Mouse (Mus musculus): ENCODE measurements around the gene Memo1. TPM values are rescaled to one million over a fixed set of nuclear protein-coding genes. Genes with fewer than 3 reads are reported as not detected.

Memo1 gene
- polyA plus RNA-seq, 1 experiment from 2014 or later = 88.7 TPM

DNA sequence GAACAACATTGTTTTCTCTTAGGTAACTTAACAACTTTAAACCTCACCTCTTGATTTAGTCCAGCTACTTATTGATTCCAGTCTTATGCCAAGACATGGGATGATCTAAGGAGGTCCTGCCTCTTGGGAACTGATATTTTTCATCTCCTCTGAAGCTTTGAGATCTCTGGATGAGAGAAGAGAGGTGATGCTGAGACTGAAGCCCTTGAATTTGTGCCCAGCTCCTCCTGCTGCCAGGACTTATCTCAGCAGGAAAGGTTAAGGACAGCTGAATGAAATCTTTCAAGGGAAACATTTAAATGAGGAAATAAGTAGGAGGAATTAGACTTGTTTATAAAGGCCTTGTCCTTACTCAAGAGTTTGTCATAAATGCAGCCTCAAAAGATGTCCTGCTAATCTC, 121.6 kb downstream of the Memo1 start:
- Histone ChIP-seq H3K36me3 (replicated peaks; ENCODE audit: control insufficient read depth, insufficient read depth, low read depth, low read length) (no peaks in the 10 kb centered on the region), H3K4me3 (ENCODE audit: low read depth, low read length) (no peak overlapping the region), H3K27me3 (ENCODE audit: control insufficient read depth, insufficient read depth, low read length) (no peaks in the 10 kb centered on the region), H3K4me1 (ENCODE audit: control insufficient read depth, insufficient read depth, low read length) (no peaks in the 10 kb centered on the region), H3K9me3 (replicated peaks; ENCODE audit: control insufficient read depth, low read length) (no peaks in the 10 kb centered on the region), H3K27ac (replicated peaks; ENCODE audit: low read depth, low read length) (no peak overlapping the region), H3K9ac (replicated peaks; ENCODE audit: low read length) (no peak overlapping the region), H3K4me2 (ENCODE audit: low read depth, low read length) (no peak overlapping the region)
- ATAC-seq (replicated peaks; ENCODE audit: insufficient number of reproducible peaks, low FRiP score, low TSS enrichment, low read depth) = no peak
- DNase-seq (ENCODE audit: low spot score) = no peak

- no peak for DNase-seq (ENCODE audit: low spot score)
- H3K27me3 ChIP-seq (ENCODE audit: control insufficient read depth, insufficient read depth, low read length) = no peaks in the 10 kb centered on the region
- no peaks in the 10 kb centered on the region for H3K36me3 ChIP-seq (replicated peaks; ENCODE audit: control insufficient read depth, insufficient read depth, low read depth, low read length)
- H3K27ac ChIP-seq (replicated peaks; ENCODE audit: low read depth, low read length) = no peak overlapping the region
- WGBS = 75% methylated on average over 1 of the region's 1 CpGs
- no peak overlapping the region for H3K9ac ChIP-seq (replicated peaks; ENCODE audit: low read length)
- H3K9me3 ChIP-seq (replicated peaks; ENCODE audit: control insufficient read depth, low read length) = no peaks in the 10 kb centered on the region
- no peak for ATAC-seq (replicated peaks; ENCODE audit: insufficient number of reproducible peaks, low FRiP score, low TSS enrichment, low read depth)
- no peaks in the 10 kb centered on the region for H3K4me1 ChIP-seq (ENCODE audit: control insufficient read depth, insufficient read depth, low read length)
- H3K4me3 ChIP-seq (ENCODE audit: low read depth, low read length) = no peak overlapping the region
- no peak overlapping the region for H3K4me2 ChIP-seq (ENCODE audit: low read depth, low read length)
Measured at GRCm38 (mm10) chr17:74172834-74173233, 122.5 kb downstream of the Memo1 start.

- Histone ChIP-seq H3K27me3 (ENCODE audit: control insufficient read depth, insufficient read depth, low read length) (no peaks in the 10 kb centered on the region), H3K36me3 (replicated peaks; ENCODE audit: control insufficient read depth, insufficient read depth, low read depth, low read length) (no peaks in the 10 kb centered on the region), H3K4me1 (ENCODE audit: control insufficient read depth, insufficient read depth, low read length) (no peaks in the 10 kb centered on the region), H3K27ac (replicated peaks; ENCODE audit: low read depth, low read length) (no peak overlapping the region), H3K9ac (replicated peaks; ENCODE audit: low read length) (peak overlapping the region; percentile 57), H3K4me3 (ENCODE audit: low read depth, low read length) (peak overlapping the region; percentile 30), H3K9me3 (replicated peaks; ENCODE audit: control insufficient read depth, low read length) (no peaks in the 10 kb centered on the region), H3K4me2 (ENCODE audit: low read depth, low read length) (peak overlapping the region; percentile 57)
- under 1% methylated on average over 9 of the region's 9 CpGs for WGBS
- peak; percentile 90 for ATAC-seq (replicated peaks; ENCODE audit: insufficient number of reproducible peaks, low FRiP score, low TSS enrichment, low read depth)
- peak; percentile 85 for DNase-seq (ENCODE audit: low spot score)
Measured at GRCm38 (mm10) chr17:74159443-74159894, 135.9 kb downstream of the Memo1 start.

DNA sequence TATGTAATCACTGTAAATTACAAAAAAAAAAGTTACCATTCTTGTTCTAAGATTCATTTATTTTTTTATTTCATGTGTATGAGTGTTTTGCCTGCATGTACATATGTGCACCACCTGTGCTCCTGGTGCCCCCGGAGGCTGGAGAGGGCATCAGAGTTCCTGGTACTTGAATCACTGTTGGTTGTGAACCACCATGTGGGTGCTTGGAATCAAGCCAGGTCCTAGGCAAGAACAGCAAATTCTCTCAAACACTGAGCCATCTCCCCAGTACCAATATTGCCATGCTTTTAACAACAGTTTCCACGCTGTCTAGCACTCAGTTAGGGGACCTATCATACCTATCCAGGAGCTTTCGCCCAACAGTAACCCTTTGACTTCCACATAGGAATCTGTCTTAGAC, 137.2 kb downstream of the Memo1 start:
- no peak overlapping the region for H3K4me3 ChIP-seq (ENCODE audit: low read depth, low read length)
- 87% methylated on average over 3 of the region's 3 CpGs for WGBS
- no peak for ATAC-seq (replicated peaks; ENCODE audit: insufficient number of reproducible peaks, low FRiP score, low TSS enrichment, low read depth)
- no peak overlapping the region for H3K9ac ChIP-seq (replicated peaks; ENCODE audit: low read length)
- no peaks in the 10 kb centered on the region for H3K27me3 ChIP-seq (ENCODE audit: control insufficient read depth, insufficient read depth, low read length)
- no peak overlapping the region for H3K27ac ChIP-seq (replicated peaks; ENCODE audit: low read depth, low read length)
- no peaks in the 10 kb centered on the region for H3K36me3 ChIP-seq (replicated peaks; ENCODE audit: control insufficient read depth, insufficient read depth, low read depth, low read length)
- H3K4me2 ChIP-seq (ENCODE audit: low read depth, low read length) = no peak overlapping the region
- no peaks in the 10 kb centered on the region for H3K4me1 ChIP-seq (ENCODE audit: control insufficient read depth, insufficient read depth, low read length)
- no peaks in the 10 kb centered on the region for H3K9me3 ChIP-seq (replicated peaks; ENCODE audit: control insufficient read depth, low read length)
- no peak for DNase-seq (ENCODE audit: low spot score)

Other genes starting within 250 kb of the Memo1 start
- not detected in 2 replicates for gene Srd5a2, start 247.6 kb downstream of the Memo1 start, polyA plus RNA-seq (2014; fragmentation: Nextera tagmentation; extraction: Ambion mirVana)
- gene Dpy30, start 28.4 kb upstream of the Memo1 start, polyA plus RNA-seq (2014; fragmentation: Nextera tagmentation; extraction: Ambion mirVana) = 276 and 302 TPM in 2 replicates
- 34.1 and 41.3 TPM in 2 replicates for gene Spast, start 43.5 kb upstream of the Memo1 start, polyA plus RNA-seq (2014; fragmentation: Nextera tagmentation; extraction: Ambion mirVana)
- 34.4 and 36.6 TPM in 2 replicates for gene Slc30a6, start 100.1 kb upstream of the Memo1 start, polyA plus RNA-seq (2014; fragmentation: Nextera tagmentation; extraction: Ambion mirVana)
- gene Nlrc4, start 163.6 kb upstream of the Memo1 start, polyA plus RNA-seq (2014; fragmentation: Nextera tagmentation; extraction: Ambion mirVana) = 0.18 and 0.24 TPM in 2 replicates
- gene Yipf4, start 194.0 kb upstream of the Memo1 start, polyA plus RNA-seq (2014; fragmentation: Nextera tagmentation; extraction: Ambion mirVana) = 52.6 and 63.5 TPM in 2 replicates
- 75.6 and 83.8 TPM in 2 replicates for gene Birc6, start 232.8 kb upstream of the Memo1 start, polyA plus RNA-seq (2014; fragmentation: Nextera tagmentation; extraction: Ambion mirVana)

All from embryonic facial prominence, embryonic 11.5 days (tissue).